In the genomic region with DNA sequence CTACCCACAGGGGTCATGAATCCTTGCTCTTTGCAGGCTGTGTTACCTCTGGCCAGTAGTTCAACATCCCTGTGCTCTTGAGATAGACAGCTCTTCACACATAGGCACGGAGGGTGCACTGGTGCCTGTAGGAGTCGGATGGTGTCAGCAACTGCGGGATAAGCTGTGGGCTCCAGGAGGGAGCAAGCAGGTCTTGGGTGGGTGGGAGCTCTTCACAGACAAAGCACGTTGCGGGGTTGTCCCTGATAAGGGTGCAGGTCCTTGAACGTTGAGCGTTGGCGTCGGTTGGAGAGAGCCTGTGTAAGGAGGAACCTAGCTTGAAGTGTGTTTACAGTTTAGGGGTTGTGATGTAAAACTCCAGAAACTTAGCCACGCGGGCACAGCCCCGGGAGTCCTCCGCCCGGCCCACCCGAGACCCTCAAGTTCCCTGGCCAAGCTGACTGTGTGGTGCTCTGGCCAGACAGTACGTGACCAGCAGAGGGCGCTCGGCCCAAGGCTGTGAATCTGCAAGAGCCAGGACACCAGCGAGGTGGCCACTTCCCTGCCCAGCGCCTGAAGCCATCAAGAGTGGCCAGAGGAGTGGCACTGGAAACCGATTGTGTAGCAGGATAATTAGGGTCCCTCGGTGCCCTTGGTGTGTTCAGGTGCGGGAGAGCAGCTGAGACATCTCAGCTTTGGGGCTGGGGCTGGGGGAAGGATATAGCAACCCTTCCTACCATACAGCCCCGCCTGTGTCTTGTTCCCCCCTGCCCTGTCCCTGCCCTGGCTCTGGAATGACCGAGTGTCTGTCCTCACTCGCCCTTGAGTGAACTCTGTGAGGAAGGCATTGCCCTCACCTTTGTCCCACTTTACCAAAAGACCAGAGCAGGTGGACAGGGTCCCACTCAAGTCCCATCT, we compare ENCODE assay signal across 9 mouse cellular contexts. TPM values are rescaled to one million over a fixed set of nuclear protein-coding genes. Genes with fewer than 3 reads are reported as not detected.
DNase-seq lines count a peak whose midpoint lies in the region; ATAC-seq and TF ChIP-seq lines count a peak whose summit lies in the region.
"Had no signal": no experiment of that assay in that cellular context is flagged by ENCODE, and none has a peak within 500 bp of the region (broad histone marks: within the 10 kb centered on the region; RNA-seq: fewer than 3 reads in every experiment).

No protein-coding gene starts in this region.

- no peak for TF ChIP-seq EP300 in CH12.LX (IDR thresholded peaks at IDR 0.05; ENCODE audit: low read length)
- no peak for TF ChIP-seq EP300 in heart, postnatal 0 days (IDR thresholded peaks at IDR 0.05; ENCODE audit: low read depth)
- no peak for TF ChIP-seq EP300 in liver, embryonic 14.5 days (IDR thresholded peaks at IDR 0.05; ENCODE audit: low read depth)

- no peak overlapping the region for H3K4me3 ChIP-seq in CH12.LX (replicated peaks in 1 of 3; ENCODE audit: low read depth in 2 of 3, low read length in 2 of 3, poor library complexity in 1 of 3)
- H3K4me3 ChIP-seq in forebrain, embryonic 12.5 days (replicated peaks): no peak overlapping the region
- no peak overlapping the region for H3K4me3 ChIP-seq in heart, postnatal 0 days (ENCODE audit: low read depth, low read length)
- no peak overlapping the region for H3K4me3 ChIP-seq in liver, embryonic 14.5 days (ENCODE audit: insufficient read depth in 1 of 2, low read depth in 2 of 2, low read length in 2 of 2)
- H3K4me3 ChIP-seq in neural tube, embryonic 12.5 days: no peak overlapping the region
- H3K4me3 ChIP-seq in stomach, embryonic 16.5 days (replicated peaks; ENCODE audit: low read length): no peak overlapping the region
- H3K4me3 ChIP-seq: erythroblast, embryonic 14.5 days had no signal

- 34% methylated on average over 26 of the region's 26 CpGs for WGBS in forebrain, embryonic 12.5 days
- 18% methylated on average over 26 of the region's 26 CpGs for WGBS in heart, postnatal 0 days
- 16% methylated on average over 26 of the region's 26 CpGs for WGBS in liver, embryonic 14.5 days (ENCODE audit: insufficient replicate concordance)
- WGBS in neural tube, embryonic 12.5 days: 36% methylated on average over 26 of the region's 26 CpGs
- 22% methylated on average over 26 of the region's 26 CpGs for WGBS in stomach, embryonic 16.5 days

- in situ Hi-C loops in CH12.LX (cut with MboI; ENCODE audit: low pct_ligation_motif_present, low pct_unique_long_range_greater_than_20kb, low sequenced_read_pairs): loop anchor here (25.0 kb wide), 1 partner anchor 349 kb away; no protein-coding TSS in a partner anchor

- H3K79me2 ChIP-seq in CH12.LX (replicated peaks; ENCODE audit: control insufficient read depth, extremely low read depth, insufficient read depth, poor library complexity, severe bottlenecking): no peaks in the 10 kb centered on the region

- H3K4me2 ChIP-seq in CH12.LX (ENCODE audit: insufficient read depth, low read depth, poor library complexity, severe bottlenecking): no peak overlapping the region
- no peak overlapping the region for H3K4me2 ChIP-seq in forebrain, embryonic 12.5 days
- H3K4me2 ChIP-seq in heart, postnatal 0 days (ENCODE audit: low read depth, low read length): no peak overlapping the region
- no peak overlapping the region for H3K4me2 ChIP-seq in liver, embryonic 14.5 days (ENCODE audit: low read depth)
- no peak overlapping the region for H3K4me2 ChIP-seq in neural tube, embryonic 12.5 days (replicated peaks)
- no peak overlapping the region for H3K4me2 ChIP-seq in stomach, embryonic 16.5 days (ENCODE audit: low read depth, low read length)

- DNase-seq in CH12.LX (ENCODE audit: extremely low read depth): peak; percentile 66
- peak; percentile 38 for DNase-seq in c-Kit-positive CD71-positive TER-119-positive erythroid progenitor cells, embryonic 14.5 days (ENCODE audit: low spot score)
- DNase-seq in heart, postnatal 0 days (ENCODE audit: low spot score): peak; percentile 56
- peak; percentile 89 for DNase-seq in kidney, postnatal 14 days
- DNase-seq in liver, embryonic 14.5 days (ENCODE audit: low read depth in 3 of 3, low spot score in 3 of 3): peak in 1 of 3 experiments; percentile 24

- peak; percentile 94 for TF ChIP-seq RAD21 in CH12.LX (IDR thresholded peaks at IDR 0.05; ENCODE audit: low read depth, low read length)

- H3K9me3 ChIP-seq in CH12.LX (replicated peaks; ENCODE audit: low read length): no peaks in the 10 kb centered on the region
- no peaks in the 10 kb centered on the region for H3K9me3 ChIP-seq in forebrain, embryonic 12.5 days
- no peaks in the 10 kb centered on the region for H3K9me3 ChIP-seq in heart, postnatal 0 days (replicated peaks; ENCODE audit: control insufficient read depth, low read length)
- H3K9me3 ChIP-seq in liver, embryonic 14.5 days (ENCODE audit: control insufficient read depth, low read length): no peaks in the 10 kb centered on the region
- no peaks in the 10 kb centered on the region for H3K9me3 ChIP-seq in neural tube, embryonic 12.5 days
- H3K9me3 ChIP-seq in stomach, embryonic 16.5 days (replicated peaks; ENCODE audit: control insufficient read depth, low read length): no peaks in the 10 kb centered on the region

- H3K27ac ChIP-seq in CH12.LX (ENCODE audit: insufficient read depth, low read depth): no peak overlapping the region
- no peak overlapping the region for H3K27ac ChIP-seq in forebrain, embryonic 12.5 days
- H3K27ac ChIP-seq in heart, postnatal 0 days (ENCODE audit: low read depth): no peak overlapping the region
- no peak overlapping the region for H3K27ac ChIP-seq in liver, embryonic 14.5 days
- H3K27ac ChIP-seq in neural tube, embryonic 12.5 days: no peak overlapping the region
- H3K27ac ChIP-seq in stomach, embryonic 16.5 days (ENCODE audit: low read length): no peak overlapping the region

- no peaks in the 10 kb centered on the region for H3K36me3 ChIP-seq in CH12.LX (replicated peaks in 1 of 2; ENCODE audit: control insufficient read depth in 1 of 2, insufficient read depth in 1 of 2, low read length in 1 of 2)
- H3K36me3 ChIP-seq in forebrain, embryonic 12.5 days (replicated peaks): no peaks in the 10 kb centered on the region
- no peaks in the 10 kb centered on the region for H3K36me3 ChIP-seq in heart, postnatal 0 days (replicated peaks; ENCODE audit: control insufficient read depth, insufficient read depth, low read length)
- H3K36me3 ChIP-seq in liver, embryonic 14.5 days (replicated peaks; ENCODE audit: control insufficient read depth, insufficient read depth, low read depth): no peaks in the 10 kb centered on the region
- H3K36me3 ChIP-seq in neural tube, embryonic 12.5 days: no peaks in the 10 kb centered on the region
- no peaks in the 10 kb centered on the region for H3K36me3 ChIP-seq in stomach, embryonic 16.5 days (ENCODE audit: control insufficient read depth, insufficient read depth, low read length)

- TF ChIP-seq POLR2A in CH12.LX (IDR thresholded peaks at IDR 0.05; ENCODE audit: low read depth, low read length): no peak

- no peak overlapping the region for H3K9ac ChIP-seq in CH12.LX (ENCODE audit: insufficient read depth, low read depth)
- no peak overlapping the region for H3K9ac ChIP-seq in forebrain, embryonic 12.5 days
- no peak overlapping the region for H3K9ac ChIP-seq in heart, postnatal 0 days (replicated peaks; ENCODE audit: low read depth, low read length)
- no peak overlapping the region for H3K9ac ChIP-seq in liver, embryonic 14.5 days (replicated peaks)
- no peak overlapping the region for H3K9ac ChIP-seq in neural tube, embryonic 12.5 days
- H3K9ac ChIP-seq in stomach, embryonic 16.5 days (ENCODE audit: low read length): 0 out of 2 replicates have a peak overlapping the region, but pooled peaks have one; percentile 7

- TF ChIP-seq CTCF in CH12.LX (conservative IDR thresholded peaks at IDR 0.05 in 1 of 2, IDR thresholded peaks at IDR 0.05 in 1 of 2; ENCODE audit: low read depth in 2 of 2, low read length in 2 of 2): peak in 1 of 2 experiments; percentile 93; a peak in 2 of 4 replicates
- TF ChIP-seq CTCF in heart, postnatal 0 days (IDR thresholded peaks at IDR 0.05; ENCODE audit: low read depth): peak; percentile 99
- TF ChIP-seq CTCF in liver, embryonic 14.5 days (IDR thresholded peaks at IDR 0.05; ENCODE audit: low read depth): peak; percentile 95

- ATAC-seq in forebrain, embryonic 12.5 days (ENCODE audit: low FRiP score): peak; percentile 79
- ATAC-seq in heart, postnatal 0 days (ENCODE audit: insufficient read depth, low read depth): peak; percentile 62; the same call in 1 of the 2 replicates
- no peak for ATAC-seq in liver, embryonic 14.5 days (ENCODE audit: insufficient read depth)
- peak; percentile 73 for ATAC-seq in neural tube, embryonic 12.5 days (ENCODE audit: low FRiP score, low read depth)
- peak; percentile 67 for ATAC-seq in stomach, embryonic 16.5 days (ENCODE audit: insufficient read depth, low FRiP score)

- H3K4me1 ChIP-seq in CH12.LX (ENCODE audit: control insufficient read depth in 1 of 2, insufficient read depth in 2 of 2): peaks cover 0 to 32% of the 10 kb centered on the region in 2 experiments; a peak in 2 of 4 replicates
- H3K4me1 ChIP-seq in forebrain, embryonic 12.5 days: no peaks in the 10 kb centered on the region
- H3K4me1 ChIP-seq in heart, postnatal 0 days (ENCODE audit: control insufficient read depth, insufficient read depth): no peaks in the 10 kb centered on the region
- H3K4me1 ChIP-seq in liver, embryonic 14.5 days (replicated peaks; ENCODE audit: control insufficient read depth in 2 of 2, insufficient read depth in 2 of 2, low read length in 1 of 2): no peaks in the 10 kb centered on the region
- H3K4me1 ChIP-seq in neural tube, embryonic 12.5 days: no peaks in the 10 kb centered on the region
- H3K4me1 ChIP-seq in stomach, embryonic 16.5 days (ENCODE audit: control insufficient read depth, insufficient read depth, low read length): peaks cover 8% of the 10 kb centered on the region; the same call in 1 of the 2 replicates

- peaks cover 69% of the 10 kb centered on the region for H3K27me3 ChIP-seq in CH12.LX (replicated peaks)
- H3K27me3 ChIP-seq in forebrain, embryonic 12.5 days: peaks cover 18% of the 10 kb centered on the region
- H3K27me3 ChIP-seq in heart, postnatal 0 days (ENCODE audit: control insufficient read depth, insufficient read depth, low read length): peaks cover 9% of the 10 kb centered on the region
- H3K27me3 ChIP-seq in liver, embryonic 14.5 days (ENCODE audit: control insufficient read depth, insufficient read depth, low read length): no peaks in the 10 kb centered on the region
- H3K27me3 ChIP-seq in neural tube, embryonic 12.5 days (replicated peaks): no peaks in the 10 kb centered on the region
- no peaks in the 10 kb centered on the region; the same call in 1 of the 2 replicates for H3K27me3 ChIP-seq in stomach, embryonic 16.5 days (ENCODE audit: control insufficient read depth, insufficient read depth, low read length)

- dilution Hi-C loops in CH12.LX (cut with MboI; ENCODE audit: extremely low pct_ligation_motif_present, extremely low pct_unique_long_range_greater_than_20kb, low sequenced_read_pairs): no loop called here

RNA-seq across cellular contexts. Expression of gene Zbp1, which starts 32.4 kb away (rescaled TPM):
- total RNA-seq in CH12.LX (2012; rRNA removed) (8.4 and 8.7 TPM in 2 replicates), CH12.LX (2014; rRNA removed) (7.3 and 9.8 TPM in 2 replicates)
- 7.9 and 8.1 TPM in 2 replicates for polyA plus RNA-seq in CH12.LX (2012; ENCODE audit: insufficient read length, low read depth)
- 0.34 TPM in 1 of 2 replicates, not detected in the other for polyA plus RNA-seq in forebrain, embryonic 12.5 days (2016; fragmentation: Nextera tagmentation; extraction: Ambion mirVana)
- 3.1 TPM in 1 of 2 replicates, not detected in the other for total RNA-seq in heart, postnatal 0 days (2014; rRNA removed; ENCODE audit: low replicate concordance)
- polyA plus RNA-seq in heart, postnatal 0 days (2015; fragmentation: Nextera tagmentation; extraction: Ambion mirVana): 0.36 and 1.1 TPM in 2 replicates
- polyA plus RNA-seq in liver, embryonic 14.5 days (2012; rRNA removed): 0.21 and 0.64 TPM in 2 replicates
- 0.83 and 1.0 TPM in 2 replicates for polyA plus RNA-seq in liver, embryonic 14.5 days (2014; fragmentation: Nextera tagmentation; extraction: Ambion mirVana)
- 0.28 and 0.32 TPM in 2 replicates for polyA plus RNA-seq in neural tube, embryonic 12.5 days (2016; fragmentation: Nextera tagmentation; extraction: Ambion mirVana)
- 0.70 and 1.0 TPM in 2 replicates for polyA plus RNA-seq in stomach, embryonic 16.5 days (2015; fragmentation: Nextera tagmentation; extraction: Ambion mirVana)
- polyA plus RNA-seq: erythroblast, embryonic 14.5 days had no signal

RNA-seq across cellular contexts. Expression of gene Pck1, which starts 33.4 kb away (rescaled TPM):
- 0.13 TPM in 2 replicates for total RNA-seq in CH12.LX (2012; rRNA removed)
- 0.08 and 0.11 TPM in 2 replicates for total RNA-seq in CH12.LX (2014; rRNA removed)
- polyA plus RNA-seq in CH12.LX (2012; ENCODE audit: insufficient read length, low read depth): 0.11 TPM in 1 of 2 replicates, not detected in the other
- polyA plus RNA-seq in forebrain, embryonic 12.5 days (2016; fragmentation: Nextera tagmentation; extraction: Ambion mirVana): not detected in 2 replicates
- 0.97 and 1.7 TPM in 2 replicates for total RNA-seq in heart, postnatal 0 days (2014; rRNA removed; ENCODE audit: low replicate concordance)
- 0.29 and 0.37 TPM in 2 replicates for polyA plus RNA-seq in heart, postnatal 0 days (2015; fragmentation: Nextera tagmentation; extraction: Ambion mirVana)
- polyA plus RNA-seq in liver, embryonic 14.5 days (2012; rRNA removed): 0.15 and 0.16 TPM in 2 replicates
- 0.13 and 0.18 TPM in 2 replicates for polyA plus RNA-seq in liver, embryonic 14.5 days (2014; fragmentation: Nextera tagmentation; extraction: Ambion mirVana)
- polyA plus RNA-seq in neural tube, embryonic 12.5 days (2016; fragmentation: Nextera tagmentation; extraction: Ambion mirVana): not detected in 2 replicates
- 2.0 and 2.3 TPM in 2 replicates for polyA plus RNA-seq in stomach, embryonic 16.5 days (2015; fragmentation: Nextera tagmentation; extraction: Ambion mirVana)
